Mouse (Mus musculus) bone marrow, adult 2 months (tissue): ENCODE data around the gene Acaca.

ENCODE experiments used
- CTCF ChIP-seq: fragments of 200-500 bp; IDR thresholded peaks from 2 replicates; pipeline ENCODE4 v1.5.1; 2011; ENCODE audit warnings: low read length, control low read depth; ENCODE audit not compliant: control insufficient read depth, insufficient read depth
- POLR2A ChIP-seq: fragments of 200-500 bp; IDR thresholded peaks from 2 replicates; pipeline ENCODE4 v1.6.1; 2011; ENCODE audit warnings: low read depth, mild to moderate bottlenecking, control low read depth, low read length, borderline replicate concordance; ENCODE audit not compliant: control insufficient read depth

GRCm38 (mm10) chr11:84205776-84206175 lies 76.3 kb downstream of the Acaca start:
- TF ChIP-seq POLR2A (no peak), CTCF (no peak)
